8 mouse cellular contexts compared by ENCODE assay signal in the genomic region with DNA sequence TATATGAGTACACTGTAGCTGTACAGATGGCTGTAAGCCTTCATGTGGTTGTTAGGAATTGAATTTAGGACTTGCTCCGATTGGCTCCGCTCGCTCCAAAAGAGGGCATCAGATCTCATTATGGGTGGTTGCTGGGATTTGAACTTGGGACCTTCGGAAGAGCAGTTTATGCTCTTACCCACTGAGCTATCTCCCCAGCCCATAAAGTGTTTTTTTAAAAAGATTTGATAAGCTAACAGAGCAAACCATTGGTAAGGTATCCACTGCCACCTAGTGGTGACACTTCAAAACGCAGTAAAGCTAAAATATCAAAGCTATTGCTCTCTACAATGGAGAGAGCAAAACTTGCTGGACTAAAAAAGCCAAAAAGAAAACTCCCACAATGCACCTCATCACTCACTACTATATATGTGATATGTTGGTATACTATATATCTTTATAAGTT. TPM values are rescaled to one million over a fixed set of nuclear protein-coding genes. Genes with fewer than 3 reads are reported as not detected.
DNase-seq lines count a peak whose midpoint lies in the region; ATAC-seq and TF ChIP-seq lines count a peak whose summit lies in the region.
"Had no signal": no experiment of that assay in that cellular context is flagged by ENCODE, and none has a peak within 500 bp of the region (broad histone marks: within the 10 kb centered on the region; RNA-seq: fewer than 3 reads in every experiment).

No protein-coding gene starts in this region.

- H3K4me2 ChIP-seq in CH12.LX (ENCODE audit: insufficient read depth, low read depth, poor library complexity, severe bottlenecking): no peak overlapping the region
- no peak overlapping the region for H3K4me2 ChIP-seq in lung, postnatal 0 days (replicated peaks; ENCODE audit: low read depth, low read length)

- dilution Hi-C loops in CH12.LX (cut with MboI; ENCODE audit: extremely low pct_ligation_motif_present, extremely low pct_unique_long_range_greater_than_20kb, low sequenced_read_pairs): no loop called here

- no peak overlapping the region for H3K4me3 ChIP-seq in CH12.LX (replicated peaks in 1 of 3; ENCODE audit: low read depth in 2 of 3, low read length in 2 of 3, poor library complexity in 1 of 3)
- H3K4me3 ChIP-seq in cortical plate, adult 2 months (ENCODE audit: insufficient read depth, low read length): no peak overlapping the region
- H3K4me3 ChIP-seq in lung, postnatal 0 days (ENCODE audit: low read depth, low read length): no peak overlapping the region

- 60% methylated on average over 5 of the region's 5 CpGs for WGBS in lung, postnatal 0 days

- H3K4me1 ChIP-seq in CH12.LX (ENCODE audit: control insufficient read depth in 1 of 2, insufficient read depth in 2 of 2): peaks cover 0 to 8% of the 10 kb centered on the region in 2 experiments; a peak in 3 of 4 replicates
- peaks cover 2% of the 10 kb centered on the region for H3K4me1 ChIP-seq in cortical plate, adult 2 months (ENCODE audit: control insufficient read depth, insufficient read depth, low read length)
- H3K4me1 ChIP-seq in lung, postnatal 0 days (ENCODE audit: insufficient read depth, low read depth, low read length): no peaks in the 10 kb centered on the region; the same call in 1 of the 2 replicates

- no peak overlapping the region for H3K9ac ChIP-seq in CH12.LX (ENCODE audit: insufficient read depth, low read depth)
- no peak overlapping the region for H3K9ac ChIP-seq in lung, postnatal 0 days (replicated peaks; ENCODE audit: low read depth)

- in situ Hi-C loops in CH12.LX (cut with MboI; ENCODE audit: low pct_ligation_motif_present, low pct_unique_long_range_greater_than_20kb, low sequenced_read_pairs): loop anchor here (10.0 kb wide), 1 partner anchor 103 kb away; the partner anchor contains the start of genes Asb15 and Ndufa5

- intact Hi-C loops in heart, postnatal 14 days (cut with DNase I): loop anchor here (1.0 to 5.0 kb wide), 4 partner anchors 35 to 97 kb away; no protein-coding TSS in a partner anchor

- TF ChIP-seq RAD21 in CH12.LX (IDR thresholded peaks at IDR 0.05; ENCODE audit: low read depth, low read length): peak; percentile 87

- H3K27ac ChIP-seq in CH12.LX (ENCODE audit: insufficient read depth, low read depth): no peak overlapping the region
- no peak overlapping the region for H3K27ac ChIP-seq in cortical plate, adult 2 months (ENCODE audit: insufficient read depth, low read length)
- H3K27ac ChIP-seq in lung, postnatal 0 days (ENCODE audit: low read length): no peak overlapping the region

- H3K36me3 ChIP-seq in CH12.LX (replicated peaks in 1 of 2; ENCODE audit: control insufficient read depth in 1 of 2, insufficient read depth in 1 of 2, low read length in 1 of 2): peaks cover 9 to 36% of the 10 kb centered on the region in 2 experiments
- H3K36me3 ChIP-seq in lung, postnatal 0 days (ENCODE audit: insufficient read depth, low read length): 0 out of 2 replicates have a peak, but pooled peaks cover 14% of the 10 kb centered on the region

- TF ChIP-seq CTCF in CH12.LX (conservative IDR thresholded peaks at IDR 0.05 in 1 of 2, IDR thresholded peaks at IDR 0.05 in 1 of 2; ENCODE audit: low read depth in 2 of 2, low read length in 2 of 2): peak; percentile 60 to 91
- peak; percentile 32; the same call in 1 of the 2 replicates for TF ChIP-seq CTCF in cortical plate, adult 2 months (IDR thresholded peaks at IDR 0.05; ENCODE audit: extremely low read depth, insufficient read depth, low read length)
- TF ChIP-seq CTCF in lung, postnatal 0 days (IDR thresholded peaks at IDR 0.05): peak; percentile 87

- H3K9me3 ChIP-seq in CH12.LX (replicated peaks; ENCODE audit: low read length): no peaks in the 10 kb centered on the region
- H3K9me3 ChIP-seq in lung, postnatal 0 days (ENCODE audit: low read length): no peaks in the 10 kb centered on the region

- ATAC-seq in lung, postnatal 0 days: peak; percentile 37

- peak; percentile 74 for DNase-seq in CH12.LX (ENCODE audit: extremely low read depth)
- DNase-seq in NIH3T3 (ENCODE audit: low read depth): peak; percentile 91
- DNase-seq in heart, postnatal 14 days: peak; percentile 48 to 74
- DNase-seq in kidney, postnatal 25 days: peak; percentile 36 to 79
- DNase-seq in lung, postnatal 0 days (ENCODE audit: low spot score): peak; percentile 85
- DNase-seq in retina, postnatal 7 days (ENCODE audit: low read depth, low spot score): peak; percentile 37

- no peak for TF ChIP-seq EP300 in CH12.LX (IDR thresholded peaks at IDR 0.05; ENCODE audit: low read length)
- TF ChIP-seq EP300 in lung, postnatal 0 days (IDR thresholded peaks at IDR 0.05): 0 out of 2 replicates have a peak, but pooled peaks have one; percentile 18

- H3K79me2 ChIP-seq in CH12.LX (replicated peaks; ENCODE audit: control insufficient read depth, extremely low read depth, insufficient read depth, poor library complexity, severe bottlenecking): peaks cover 5% of the 10 kb centered on the region; the same call in 1 of the 2 replicates

- TF ChIP-seq POLR2A in CH12.LX (IDR thresholded peaks at IDR 0.05; ENCODE audit: low read depth, low read length): no peak
- TF ChIP-seq POLR2A in cortical plate, adult 2 months (IDR thresholded peaks at IDR 0.05; ENCODE audit: extremely low read depth, insufficient read depth, low read length): no peak

- no peaks in the 10 kb centered on the region for H3K27me3 ChIP-seq in CH12.LX (replicated peaks)
- H3K27me3 ChIP-seq in lung, postnatal 0 days (replicated peaks; ENCODE audit: insufficient read depth, low read length): no peaks in the 10 kb centered on the region

TF ChIP-seq in CH12.LX, 34 proteins besides CTCF, POLR2A, EP300 and RAD21:
- TF ChIP-seq JUND (conservative IDR thresholded peaks at IDR 0.05; ENCODE audit: low read depth, low read length) (0 out of 2 replicates have a peak, but pooled peaks have one; percentile 22), POLR2AphosphoS2 (IDR thresholded peaks at IDR 0.05; ENCODE audit: low read depth, low read length) (no peak), MYC (IDR thresholded peaks at IDR 0.05; ENCODE audit: low read depth, low read length) (no peak), TCF12 (IDR thresholded peaks at IDR 0.05; ENCODE audit: low read depth, low read length) (no peak), NELFE (IDR thresholded peaks at IDR 0.05; ENCODE audit: low read depth, low read length) (no peak), IRF4 (IDR thresholded peaks at IDR 0.05; ENCODE audit: low read depth, low read length) (no peak), CHD2 (IDR thresholded peaks at IDR 0.05; ENCODE audit: low read length) (no peak), MAZ (IDR thresholded peaks at IDR 0.05; ENCODE audit: low read depth, low read length) (no peak), USF2 (conservative IDR thresholded peaks at IDR 0.05; ENCODE audit: low read depth, low read length) (no peak), SMC3 (IDR thresholded peaks at IDR 0.05; ENCODE audit: low read depth, low read length) (peak; percentile 85), BHLHE40 (IDR thresholded peaks at IDR 0.05; ENCODE audit: low read depth, low read length) (no peak), MXI1 (IDR thresholded peaks at IDR 0.05; ENCODE audit: low read depth, low read length) (no peak), PAX5 (IDR thresholded peaks at IDR 0.05; ENCODE audit: low read length) (no peak), ZNF384 (IDR thresholded peaks at IDR 0.05; ENCODE audit: low read depth, low read length) (peak; percentile 88), SIN3A (IDR thresholded peaks at IDR 0.05; ENCODE audit: low read length) (no peak), TBP (conservative IDR thresholded peaks at IDR 0.05; ENCODE audit: low read depth, low read length) (no peak), GABPA (IDR thresholded peaks at IDR 0.05; ENCODE audit: insufficient replicate concordance, low read depth, low read length) (no peak), CHD1 (IDR thresholded peaks at IDR 0.05; ENCODE audit: low read depth, low read length) (no peak), ELF1 (IDR thresholded peaks at IDR 0.05; ENCODE audit: low read depth, low read length) (no peak), JUN (IDR thresholded peaks at IDR 0.05; ENCODE audit: insufficient read depth, low read depth, low read length) (no peak), E2F4 (IDR thresholded peaks at IDR 0.05; ENCODE audit: insufficient replicate concordance, low read depth, low read length) (no peak), ZC3H11A (IDR thresholded peaks at IDR 0.05; ENCODE audit: low read depth, low read length) (peak; percentile 30; the same call in 1 of the 2 replicates), MAFK (IDR thresholded peaks at IDR 0.05; ENCODE audit: insufficient replicate concordance, low read length) (no peak), ZKSCAN1 (IDR thresholded peaks at IDR 0.05; ENCODE audit: borderline replicate concordance, low read depth, low read length) (no peak), KAT2A (IDR thresholded peaks at IDR 0.05; ENCODE audit: insufficient replicate concordance, low read length) (no peak), RCOR1 (conservative IDR thresholded peaks at IDR 0.05; ENCODE audit: low read depth, low read length) (no peak)
TF ChIP-seq in CH12.LX: peak in this region for 4.

RNA-seq across cellular contexts. Expression of gene Lmod2, which starts 30.0 kb away (rescaled TPM):
- total RNA-seq in CH12.LX (2012; rRNA removed) (not detected in 2 replicates), CH12.LX (2014; rRNA removed) (not detected in 2 replicates)
- not detected in 2 replicates for polyA plus RNA-seq in CH12.LX (2012; ENCODE audit: insufficient read length, low read depth)
- not detected in 2 replicates for polyA plus RNA-seq in cortical plate, adult 2 months (2012; rRNA removed)
- total RNA-seq in heart, postnatal 14 days (2021): 100 to 1,000 TPM; 413 to 423 TPM
- polyA plus RNA-seq in lung, postnatal 0 days (2015; fragmentation: Nextera tagmentation; extraction: Ambion mirVana): 0.47 and 0.83 TPM in 2 replicates
- total RNA-seq: layer of hippocampus, adult 8-10 months had no signal

RNA-seq across cellular contexts. Expression of gene Wasl, which starts 37.2 kb away (rescaled TPM):
- 3.9 and 5.6 TPM in 2 replicates for total RNA-seq in CH12.LX (2012; rRNA removed)
- total RNA-seq in CH12.LX (2014; rRNA removed): 7.6 and 7.8 TPM in 2 replicates
- polyA plus RNA-seq in CH12.LX (2012; ENCODE audit: insufficient read length, low read depth): 7.4 and 8.4 TPM in 2 replicates
- polyA plus RNA-seq in cortical plate, adult 2 months (2012; rRNA removed): 56.4 and 58.5 TPM in 2 replicates
- total RNA-seq in heart, postnatal 14 days (2021): 10 to 100 TPM; 30.7 to 32.9 TPM
- polyA plus RNA-seq in lung, postnatal 0 days (2015; fragmentation: Nextera tagmentation; extraction: Ambion mirVana): 88.3 and 93.5 TPM in 2 replicates

Comparison
In these comparisons a context has a peak if more than half of its experiments do, and no peak if none do; other contexts are left out.
1. DNase-seq: peak in every context shown above with its lines; median percentile 91 in NIH3T3; 85 in lung, postnatal 0 days; 74 in CH12.LX; 61 in heart, postnatal 14 days; 58 in kidney, postnatal 25 days; 37 in retina, postnatal 7 days.
2. CTCF ChIP-seq: peak in every context shown above with its lines; median percentile 87 in lung, postnatal 0 days; 76 in CH12.LX; 32 in cortical plate, adult 2 months.